Comparison of ENCODE assay signal across 14 mouse cellular contexts in genomic region chr8:121089631-121090380, GRCm38 (mm10). TPM values are rescaled to one million over a fixed set of nuclear protein-coding genes. Genes with fewer than 3 reads are reported as not detected.
A peak's percentile ranks its signal among the peaks of the same experiment; 100 is the strongest.
DNase-seq lines count a peak whose midpoint lies in the region; ATAC-seq and TF ChIP-seq lines count a peak whose summit lies in the region.
"Had no signal": no experiment of that assay in that cellular context is flagged by ENCODE, and none has a peak within 500 bp of the region (broad histone marks: within the 10 kb centered on the region; RNA-seq: fewer than 3 reads in every experiment).

No protein-coding gene starts in this region.

- peak overlapping the region; percentile 27 for H3K4me2 ChIP-seq in heart, embryonic 11.5 days
- peak overlapping the region; percentile 16; the same call in 1 of the 2 replicates for H3K4me2 ChIP-seq in liver, postnatal 0 days (ENCODE audit: low read depth, low read length)
- H3K4me2 ChIP-seq in kidney, embryonic 16.5 days (replicated peaks; ENCODE audit: low read depth, low read length), result no peak overlapping the region

- TF ChIP-seq EP300 in heart, adult 2 months (IDR thresholded peaks at IDR 0.05; ENCODE audit: insufficient read depth, low read depth, low read length), result no peak
- TF ChIP-seq EP300 in liver, postnatal 0 days (IDR thresholded peaks at IDR 0.05; ENCODE audit: low read depth), result no peak

- TF ChIP-seq POLR2A in heart, adult 2 months (IDR thresholded peaks at IDR 0.05; ENCODE audit: insufficient read depth, low read depth, low read length), result no peak

- intact Hi-C loops in heart, adult 2 months (cut with DNase I), result loop anchor here (5.0 kb wide), 2 partner anchors 193 to 413 kb away; no protein-coding TSS in a partner anchor
- intact Hi-C loops in left cerebral cortex, postnatal 36 days (cut with DNase I), result loop anchor here (5.0 kb wide), 1 partner anchor 413 kb away; no protein-coding TSS in a partner anchor

- no peak for DNase-seq in heart, adult 2 months
- DNase-seq in retina, embryonic 14.5 days (ENCODE audit: low spot score), result peak; percentile 19
- no peak for DNase-seq in retina, postnatal 1 day
- DNase-seq in liver, postnatal 0 days, result no peak
- DNase-seq in urinary bladder, adult 2 months (ENCODE audit: low spot score), result no peak
- DNase-seq in left cerebral cortex, postnatal 36 days (ENCODE audit: low spot score in 2 of 2), result no peak
- DNase-seq: cerebellum, adult 9-10 months; heart, postnatal 14 days; kidney, postnatal 14 days; thymus, adult 2 months had no signal

- peak overlapping the region; percentile 14 for H3K4me3 ChIP-seq in heart, embryonic 11.5 days (ENCODE audit: low read depth, low read length)
- H3K4me3 ChIP-seq in heart, adult 2 months, result no peak overlapping the region
- H3K4me3 ChIP-seq in liver, postnatal 0 days (ENCODE audit: low read depth, low read length), result no peak overlapping the region
- H3K4me3 ChIP-seq in kidney, embryonic 16.5 days (ENCODE audit: low read length), result no peak overlapping the region
- H3K4me3 ChIP-seq: megakaryocyte, embryonic 14.5 days had no signal

- no peak for ATAC-seq in heart, embryonic 11.5 days (replicated peaks; ENCODE audit: insufficient number of reproducible peaks, low FRiP score, low TSS enrichment)
- ATAC-seq in liver, postnatal 0 days, result peak; percentile 17; the same call in 1 of the 2 replicates
- no peak for ATAC-seq in kidney, embryonic 16.5 days (ENCODE audit: low FRiP score, low TSS enrichment)

- H3K36me3 ChIP-seq in heart, embryonic 11.5 days (ENCODE audit: control insufficient read depth, insufficient read depth, low read length), result no peaks in the 10 kb centered on the region
- no peaks in the 10 kb centered on the region for H3K36me3 ChIP-seq in heart, adult 2 months (ENCODE audit: control insufficient read depth, insufficient read depth, low read length)
- H3K36me3 ChIP-seq in liver, postnatal 0 days (replicated peaks; ENCODE audit: insufficient read depth, low read length), result no peaks in the 10 kb centered on the region
- H3K36me3 ChIP-seq in kidney, embryonic 16.5 days (ENCODE audit: insufficient read depth, low read length), result no peaks in the 10 kb centered on the region

- H3K27me3 ChIP-seq in heart, embryonic 11.5 days (ENCODE audit: control insufficient read depth, insufficient read depth, low read length), result peaks cover 93% of the 10 kb centered on the region
- peaks cover 17% of the 10 kb centered on the region for H3K27me3 ChIP-seq in heart, adult 2 months (ENCODE audit: control insufficient read depth, insufficient read depth, low read length)
- H3K27me3 ChIP-seq in liver, postnatal 0 days (ENCODE audit: insufficient read depth, low read length), result peaks cover 91% of the 10 kb centered on the region
- peaks cover 95% of the 10 kb centered on the region for H3K27me3 ChIP-seq in kidney, embryonic 16.5 days (ENCODE audit: insufficient read depth, low read length)

- peak overlapping the region; percentile 29; the same call in 1 of the 2 replicates for H3K9ac ChIP-seq in heart, embryonic 11.5 days (ENCODE audit: low read depth, low read length)
- H3K9ac ChIP-seq in heart, adult 2 months (ENCODE audit: low read depth, low read length), result no peak overlapping the region
- H3K9ac ChIP-seq in liver, postnatal 0 days (replicated peaks), result no peak overlapping the region
- no peak overlapping the region for H3K9ac ChIP-seq in kidney, embryonic 16.5 days (replicated peaks; ENCODE audit: low read length)

- TF ChIP-seq CTCF in heart, adult 2 months (IDR thresholded peaks at IDR 0.05), result no peak
- TF ChIP-seq CTCF in liver, postnatal 0 days (IDR thresholded peaks at IDR 0.05; ENCODE audit: low read depth), result no peak

- H3K79me2 ChIP-seq in heart, adult 2 months (replicated peaks; ENCODE audit: control insufficient read depth, insufficient read depth, low read length), result no peaks in the 10 kb centered on the region

- peaks cover 7% of the 10 kb centered on the region for H3K4me1 ChIP-seq in heart, embryonic 11.5 days (ENCODE audit: control insufficient read depth, insufficient read depth, low read length)
- 0 out of 2 replicates have a peak, but pooled peaks cover 1% of the 10 kb centered on the region for H3K4me1 ChIP-seq in heart, adult 2 months (ENCODE audit: control insufficient read depth, insufficient read depth, low read length)
- H3K4me1 ChIP-seq in liver, postnatal 0 days (ENCODE audit: insufficient read depth), result no peaks in the 10 kb centered on the region
- H3K4me1 ChIP-seq in kidney, embryonic 16.5 days (ENCODE audit: insufficient read depth, low read length), result peaks cover 9% of the 10 kb centered on the region; the same call in 1 of the 2 replicates

- H3K9me3 ChIP-seq in heart, embryonic 11.5 days (replicated peaks; ENCODE audit: control insufficient read depth, low read length), result no peaks in the 10 kb centered on the region
- no peaks in the 10 kb centered on the region for H3K9me3 ChIP-seq in liver, postnatal 0 days (ENCODE audit: low read length)
- no peaks in the 10 kb centered on the region for H3K9me3 ChIP-seq in kidney, embryonic 16.5 days (ENCODE audit: low read length)
- H3K9me3 ChIP-seq: megakaryocyte, embryonic 14.5 days had no signal

- H3K27ac ChIP-seq in heart, embryonic 11.5 days (ENCODE audit: low read depth, low read length), result no peak overlapping the region
- H3K27ac ChIP-seq in heart, adult 2 months, result no peak overlapping the region
- H3K27ac ChIP-seq in liver, postnatal 0 days (ENCODE audit: low read depth), result peak overlapping the region; percentile 11; the same call in 1 of the 2 replicates
- no peak overlapping the region for H3K27ac ChIP-seq in kidney, embryonic 16.5 days (ENCODE audit: low read length)

- WGBS in heart, embryonic 11.5 days (ENCODE audit: insufficient replicate concordance), result 9% methylated on average over 32 of the region's 32 CpGs
- 16% methylated on average over 32 of the region's 32 CpGs for WGBS in heart, adult 2 months
- 10% methylated on average over 32 of the region's 32 CpGs for WGBS in liver, postnatal 0 days (ENCODE audit: insufficient replicate concordance)
- 3% methylated on average over 32 of the region's 32 CpGs for WGBS in kidney, embryonic 16.5 days

RNA-seq across cellular contexts. Expression of gene Foxf1, which starts 5.6 kb away (rescaled TPM):
- polyA plus RNA-seq in heart, embryonic 11.5 days (2014; fragmentation: Nextera tagmentation; extraction: Ambion mirVana), result 3.1 and 9.0 TPM in 2 replicates
- total RNA-seq in heart, adult 2 months (2021), result under 1 TPM; 0.13 to 0.43 TPM
- polyA plus RNA-seq in heart, adult 2 months (2012; rRNA removed), result 0.44 and 1.2 TPM in 2 replicates
- 2.7 and 3.1 TPM in 2 replicates for polyA plus RNA-seq in liver, postnatal 0 days (2015; fragmentation: Nextera tagmentation; extraction: Ambion mirVana)
- polyA plus RNA-seq in urinary bladder, adult 2 months (2012; rRNA removed), result 104 and 117 TPM in 2 replicates
- total RNA-seq in left cerebral cortex, postnatal 36 days (2021), result under 1 TPM; 0.70 to 0.94 TPM
- 1.5 and 4.6 TPM in 2 replicates for polyA plus RNA-seq in kidney, embryonic 16.5 days (2015; fragmentation: Nextera tagmentation; extraction: Ambion mirVana)

RNA-seq across cellular contexts. Expression of gene Mthfsd, which starts 18.4 kb away (rescaled TPM):
- polyA plus RNA-seq in heart, embryonic 11.5 days (2014; fragmentation: Nextera tagmentation; extraction: Ambion mirVana), result 45.1 and 46.2 TPM in 2 replicates
- 10 to 100 TPM; 12.8 to 13.5 TPM for total RNA-seq in heart, adult 2 months (2021)
- polyA plus RNA-seq in heart, adult 2 months (2012; rRNA removed), result 26.4 and 27.7 TPM in 2 replicates
- polyA plus RNA-seq in liver, postnatal 0 days (2015; fragmentation: Nextera tagmentation; extraction: Ambion mirVana), result 12.9 and 13.7 TPM in 2 replicates
- polyA plus RNA-seq in urinary bladder, adult 2 months (2012; rRNA removed), result 95.5 and 139 TPM in 2 replicates
- total RNA-seq in left cerebral cortex, postnatal 36 days (2021), result 10 to 100 TPM; 39.1 to 41.1 TPM
- polyA plus RNA-seq in kidney, embryonic 16.5 days (2015; fragmentation: Nextera tagmentation; extraction: Ambion mirVana), result 75.7 and 81.1 TPM in 2 replicates

RNA-seq across cellular contexts. Expression of gene Foxc2, which starts 26.2 kb away (rescaled TPM):
- polyA plus RNA-seq in heart, embryonic 11.5 days (2014; fragmentation: Nextera tagmentation; extraction: Ambion mirVana), result 12.7 and 14.1 TPM in 2 replicates
- 1 to 10 TPM; 2.0 to 2.2 TPM for total RNA-seq in heart, adult 2 months (2021)
- polyA plus RNA-seq in heart, adult 2 months (2012; rRNA removed), result 0.97 and 2.0 TPM in 2 replicates
- 0.04 and 0.05 TPM in 2 replicates for polyA plus RNA-seq in liver, postnatal 0 days (2015; fragmentation: Nextera tagmentation; extraction: Ambion mirVana)
- polyA plus RNA-seq in urinary bladder, adult 2 months (2012; rRNA removed), result 0.47 and 1.0 TPM in 2 replicates
- 1 to 10 TPM; 1.2 to 3.1 TPM for total RNA-seq in left cerebral cortex, postnatal 36 days (2021)
- polyA plus RNA-seq in kidney, embryonic 16.5 days (2015; fragmentation: Nextera tagmentation; extraction: Ambion mirVana), result 24.9 and 27.3 TPM in 2 replicates

RNA-seq across cellular contexts. Expression of gene Foxl1, which starts 37.9 kb away (rescaled TPM):
- polyA plus RNA-seq in heart, embryonic 11.5 days (2014; fragmentation: Nextera tagmentation; extraction: Ambion mirVana), result 0.69 and 1.2 TPM in 2 replicates
- total RNA-seq in heart, adult 2 months (2021), result under 1 TPM; 0.07 to 0.08 TPM
- polyA plus RNA-seq in heart, adult 2 months (2012; rRNA removed), result 0.08 and 0.09 TPM in 2 replicates
- not detected in 2 replicates for polyA plus RNA-seq in liver, postnatal 0 days (2015; fragmentation: Nextera tagmentation; extraction: Ambion mirVana)
- polyA plus RNA-seq in urinary bladder, adult 2 months (2012; rRNA removed), result 3.4 and 5.0 TPM in 2 replicates
- under 1 TPM in 1 of 2 experiments, not detected in 1; 0.29 TPM for total RNA-seq in left cerebral cortex, postnatal 36 days (2021)
- 6.5 and 6.7 TPM in 2 replicates for polyA plus RNA-seq in kidney, embryonic 16.5 days (2015; fragmentation: Nextera tagmentation; extraction: Ambion mirVana)
- total RNA-seq: gastrocnemius, adult 18-20 months had no signal

Comparison
In these comparisons a context has a peak if more than half of its experiments do, and no peak if none do; other contexts are left out.
1. RNA of gene Foxf1, which starts 5.6 kb away (polyA plus RNA-seq): 104 to 117 TPM in urinary bladder, adult 2 months; 3.1 to 9.0 TPM in heart, embryonic 11.5 days, 1.5 to 4.6 TPM in kidney, embryonic 16.5 days, 2.7 to 3.1 TPM in liver, postnatal 0 days and 0.44 to 1.2 TPM in heart, adult 2 months; every median in the first group is over 10 times any median in the second.